Mouse (Mus musculus): ENCODE measurements at regions not wholly inside any gene's neighbourhood (a gene's known extent, or its start where the extent isn't known, plus 50 kb on each side); places are given as distances from the start of the nearest gene placed in this dataset.
A peak's percentile ranks its signal among the peaks of the same experiment; 100 is the strongest.

- no peak for DNase-seq
Observed at GRCm38 (mm10) chr2:63347562-63347961, 163.5 kb upstream of the Kcnh7 start.

GRCm38 (mm10) chr2:63326750-63327149 lies 142.7 kb upstream of the Kcnh7 start:
- DNase-seq, result no peak

- DNase-seq, result peak; percentile 10 to 35
Observed at GRCm38 (mm10) chr2:63280911-63281310, 96.8 kb upstream of the Kcnh7 start.

GRCm38 (mm10) chr2:63273799-63274203 lies 89.7 kb upstream of the Kcnh7 start:
- no peak for DNase-seq

GRCm38 (mm10) chr2:63246091-63246612 lies 62.1 kb upstream of the Kcnh7 start:
- no peak for DNase-seq

GRCm38 (mm10) chr2:63239326-63239725 lies 55.2 kb upstream of the Kcnh7 start:
- DNase-seq, result no peak

Measured in kidney, adult 8-10 months (tissue).